Mouse (Mus musculus): ENCODE measurements around the gene Cylc2. TPM values are rescaled to one million over a fixed set of nuclear protein-coding genes. Genes with fewer than 3 reads are reported as not detected.

Gene Cylc2
- polyA plus RNA-seq (2015; fragmentation: Nextera tagmentation; extraction: Ambion mirVana) = not detected in 2 replicates

DNA sequence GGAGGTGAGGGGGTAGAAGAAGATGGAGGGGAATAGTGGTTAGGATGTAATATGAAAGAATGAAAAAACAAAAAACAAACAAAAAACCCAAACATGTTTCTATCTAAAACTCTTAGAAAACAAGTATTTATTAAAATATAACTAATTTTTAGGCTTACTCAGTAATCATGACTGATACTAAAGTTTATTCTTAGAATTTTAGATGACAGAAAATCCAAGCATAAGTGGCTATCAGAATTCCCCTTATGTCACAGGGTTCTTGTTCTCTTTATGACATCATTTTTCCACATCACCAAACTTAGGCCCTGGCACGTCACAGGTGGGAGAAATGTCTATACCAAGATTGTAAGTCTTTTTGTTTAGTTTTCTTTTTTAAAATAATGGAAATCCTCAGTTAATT, at the start of gene Cylc2:
Gene Cylc2 (plus strand): TSS at position 301 of the 400 bp plus-strand sequence.
- Histone ChIP-seq H3K9ac (no peak within 1 kb of the TSS), H3K36me3 (no peaks in the 10 kb centered on the region), H3K4me2 (no peak within 1 kb of the TSS), H3K27me3 (no peaks in the 10 kb centered on the region), H3K4me3 (replicated peaks) (no peak within 1 kb of the TSS), H3K4me1 (replicated peaks) (no peaks in the 10 kb centered on the region), H3K27ac (no peak within 1 kb of the TSS), H3K9me3 (replicated peaks) (no peaks in the 10 kb centered on the region)
- ATAC-seq (ENCODE audit: low read depth) = no peak
- WGBS (ENCODE audit: insufficient replicate concordance) = 58% methylated on average over 1 of the region's 1 CpGs
- DNase-seq = no peak

Measured in liver, embryonic 13.5 days (tissue).